Mouse (Mus musculus) c-Kit-positive CD71-positive TER-119-positive erythroid progenitor cells, embryonic 14.5 days (primary cell): ENCODE measurements around the gene Filip1l.

ENCODE experiments used
- DNase-seq: peaks from one replicate; pipeline ENCODE4 v3.0.0-alpha.2; 2013; ENCODE audit warnings: low spot score

Filip1l gene

DNA sequence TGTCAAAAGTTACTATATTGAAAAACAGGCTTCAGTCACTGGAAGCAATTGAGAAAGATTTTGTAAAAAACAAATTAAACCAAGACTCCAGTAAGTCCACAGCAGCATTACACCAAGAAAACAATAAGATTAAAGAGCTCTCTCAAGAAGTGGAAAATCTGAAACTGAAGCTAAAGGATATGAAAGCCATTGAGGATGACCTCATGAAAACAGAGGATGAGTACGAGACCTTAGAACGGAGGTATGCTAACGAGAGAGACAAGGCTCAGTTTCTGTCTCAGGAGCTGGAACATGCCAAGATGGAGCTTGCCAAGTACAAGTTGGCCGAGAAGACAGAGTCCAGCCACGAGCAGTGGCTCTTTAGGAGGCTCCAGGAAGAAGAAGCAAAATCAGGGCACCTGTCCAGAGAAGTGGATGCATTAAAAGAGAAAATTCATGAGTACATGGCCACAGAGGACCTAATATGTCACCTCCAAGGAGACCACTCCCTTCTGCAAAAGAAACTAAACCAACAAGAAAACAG, 218.0 kb downstream of the Filip1l start:
- no peak for DNase-seq

DNA sequence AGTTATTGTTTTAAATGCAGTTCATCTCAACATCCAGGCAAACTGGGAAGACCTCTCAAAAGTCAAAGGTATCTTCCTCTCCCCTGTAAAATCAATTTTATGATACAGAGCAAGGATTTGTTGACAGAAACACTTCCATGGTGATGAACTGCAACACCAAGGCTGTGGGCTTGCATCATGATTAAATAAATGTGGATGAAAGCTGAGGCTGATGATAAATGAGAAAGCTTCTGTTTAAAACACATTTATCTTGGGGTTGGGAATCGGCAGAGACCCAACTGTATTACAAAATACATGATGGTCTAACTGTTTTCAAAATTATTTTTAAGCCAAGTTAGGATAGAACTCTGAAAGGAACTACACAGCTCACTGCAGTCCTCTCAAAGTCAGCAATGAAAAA, 220.9 kb downstream of the Filip1l start:
- DNase-seq: no peak

DNA sequence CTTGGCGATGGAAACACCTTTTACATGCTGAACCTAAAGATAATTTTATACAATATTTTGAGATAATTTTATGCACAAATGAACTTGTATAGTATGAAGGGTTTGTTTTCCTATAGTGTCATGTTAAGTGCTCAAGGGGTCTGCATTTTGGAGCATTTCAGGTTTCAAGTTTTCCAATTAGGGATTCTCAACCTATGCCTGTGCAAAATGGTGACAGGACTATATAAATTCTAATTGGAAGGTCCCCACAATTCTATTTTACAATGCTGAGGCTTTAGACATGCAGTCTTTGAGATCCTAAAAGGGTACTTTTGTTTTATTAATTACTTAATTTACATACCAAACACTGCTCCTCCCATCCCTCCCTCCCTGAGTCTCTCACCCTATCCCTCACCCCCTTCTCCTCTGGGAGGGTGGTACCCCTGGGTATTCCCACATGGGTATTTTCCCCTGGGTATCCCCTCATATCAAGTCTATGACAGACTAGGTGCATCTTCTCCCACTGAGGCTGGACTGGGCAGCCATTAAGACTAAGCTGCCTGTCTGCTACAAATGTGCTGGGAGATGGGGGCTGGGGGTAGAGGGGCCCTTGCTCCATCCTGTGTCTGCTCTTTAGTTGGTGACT, 223.0 kb downstream of the Filip1l start:
- DNase-seq: no peak

DNA sequence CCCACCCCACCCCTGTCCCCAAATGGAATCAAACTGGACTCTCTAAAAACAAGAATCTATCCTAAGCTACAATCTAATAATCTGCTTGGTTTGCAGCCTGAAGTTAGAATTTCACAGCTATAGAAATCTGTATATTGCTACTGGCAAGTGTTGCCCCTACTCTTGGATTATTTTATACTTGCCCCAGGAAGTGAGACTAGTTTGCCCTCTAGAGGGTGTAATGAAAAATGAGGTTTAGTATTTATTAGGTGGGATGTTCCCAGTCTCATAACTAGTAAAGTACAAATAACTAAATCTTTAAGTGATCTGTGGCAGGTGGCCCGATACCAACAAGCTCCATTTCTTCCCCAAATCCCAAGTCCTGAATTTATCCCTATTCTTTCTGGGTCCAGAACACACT, 224.6 kb downstream of the Filip1l start:
- DNase-seq: no peak

DNA sequence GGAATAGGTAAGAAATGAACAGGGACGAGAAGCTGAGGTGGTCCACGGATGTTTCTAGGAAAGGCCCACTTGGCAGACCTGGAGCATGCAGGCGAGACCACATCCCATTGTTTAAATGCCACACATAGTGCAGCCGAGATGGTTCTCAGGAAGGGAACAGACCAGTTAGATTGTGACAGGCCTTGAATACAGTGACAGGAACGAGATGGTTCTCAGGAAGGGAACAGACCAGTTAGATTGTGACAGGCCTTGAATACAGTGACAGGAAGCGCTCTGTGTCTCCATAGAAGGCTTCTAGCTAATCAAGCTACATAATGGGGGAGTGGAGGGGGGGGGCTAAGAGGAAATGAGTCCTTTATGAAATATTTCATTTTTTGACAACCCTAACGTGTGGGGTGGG, 227.1 kb downstream of the Filip1l start:
- no peak for DNase-seq

DNA sequence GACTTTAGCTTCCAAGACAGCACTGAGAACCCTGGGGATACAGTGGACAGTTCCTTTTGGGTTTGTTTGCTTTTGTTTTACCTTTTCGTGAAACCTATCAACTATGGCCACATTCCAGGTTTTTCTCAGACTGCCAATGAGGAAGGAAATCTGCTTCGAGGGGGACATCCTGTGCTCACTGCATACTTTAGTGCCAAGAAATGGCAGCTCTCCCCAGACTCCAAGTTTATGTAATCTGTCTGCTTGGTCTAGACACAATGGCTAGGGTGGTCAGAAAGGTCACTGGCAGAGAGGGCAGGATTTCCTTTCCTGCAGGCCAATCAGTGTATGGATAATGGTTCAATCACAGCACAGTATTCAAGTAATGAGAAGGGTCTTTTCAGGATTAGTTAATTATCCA, 229.1 kb downstream of the Filip1l start:
- DNase-seq: no peak

DNA sequence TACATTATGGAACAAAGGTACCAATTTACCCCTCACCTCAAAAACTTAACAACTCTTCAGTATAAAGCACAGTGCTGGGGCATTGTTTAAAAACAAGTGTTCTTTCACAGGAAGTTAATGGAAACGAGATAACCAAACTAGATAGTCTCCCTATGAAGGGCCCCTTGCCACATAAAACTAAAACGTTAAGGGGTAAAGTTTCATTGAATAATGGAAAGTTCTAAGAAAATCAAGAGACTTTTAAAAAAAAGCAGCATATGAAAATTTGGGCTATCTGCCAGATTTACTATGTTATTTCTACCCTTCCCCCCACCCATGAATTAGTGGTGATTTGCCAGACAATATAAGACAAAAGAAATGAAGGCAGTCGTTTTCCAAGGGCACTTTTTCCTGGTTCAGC, 232.3 kb downstream of the Filip1l start:
- DNase-seq: no peak

DNA sequence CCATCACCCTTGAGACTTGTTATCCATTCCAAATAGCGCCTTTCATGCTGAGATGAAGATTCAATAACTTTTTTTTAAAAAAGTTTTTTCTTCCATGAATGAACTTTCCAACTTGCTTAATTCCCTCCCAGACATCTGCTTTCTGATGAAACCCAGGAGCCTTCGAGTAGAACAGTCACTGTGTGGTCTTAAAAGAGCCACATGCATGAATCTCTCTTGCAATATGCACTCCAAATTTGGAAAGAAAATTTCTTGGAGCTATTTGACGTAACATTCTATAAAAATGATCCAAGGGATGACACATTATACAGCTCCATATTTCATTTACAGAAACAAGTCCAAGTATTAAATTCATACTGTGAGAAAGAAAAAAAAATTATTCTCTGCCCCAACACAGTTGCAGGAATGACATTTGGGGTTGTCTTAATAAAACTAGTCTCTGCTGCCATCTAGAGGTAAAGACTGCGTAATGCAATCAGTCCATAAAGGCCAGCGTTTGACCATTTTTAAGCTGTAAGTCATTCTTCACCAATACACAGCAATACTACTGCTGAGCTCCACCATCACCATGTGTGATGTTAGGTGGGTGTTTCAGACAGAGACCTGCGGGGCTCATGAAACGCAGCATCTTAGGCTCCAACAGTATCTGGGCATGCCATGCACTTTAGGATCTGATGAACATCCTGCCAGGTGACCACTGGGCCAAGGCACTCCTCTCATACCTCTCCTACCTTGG, 240.7 kb downstream of the Filip1l start:
- peak; percentile 54 for DNase-seq

DNA sequence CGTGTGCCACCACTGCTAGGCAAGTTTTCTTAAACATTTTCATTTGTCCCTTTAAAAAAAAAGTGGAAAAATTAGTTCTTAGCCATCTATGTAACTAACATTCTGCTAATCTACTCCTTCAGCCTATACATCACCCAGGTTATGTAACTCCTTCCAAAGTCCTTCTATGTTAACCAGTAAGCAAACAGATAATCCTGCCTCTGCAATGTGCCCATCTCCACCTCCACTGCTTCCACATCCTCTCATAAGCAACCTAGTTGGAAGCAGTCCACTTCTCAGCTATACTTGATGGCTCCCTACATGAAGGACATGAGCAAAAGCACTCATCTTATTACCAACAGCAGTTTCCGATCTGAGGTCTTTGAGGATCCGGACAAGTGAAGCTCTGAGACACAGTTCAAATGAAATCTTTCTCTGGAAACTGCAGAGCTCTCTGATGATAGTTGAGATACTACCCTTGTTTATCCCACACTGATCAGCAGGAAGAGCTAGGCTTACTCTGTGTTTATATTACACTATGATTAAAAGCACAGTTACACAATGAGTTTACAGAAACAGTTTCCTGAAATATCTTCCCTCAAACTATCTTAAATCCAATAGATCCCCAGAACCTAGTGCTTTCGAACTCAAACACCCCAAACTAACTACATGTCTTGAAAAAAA, 244.5 kb downstream of the Filip1l start:
- DNase-seq: no peak

DNA sequence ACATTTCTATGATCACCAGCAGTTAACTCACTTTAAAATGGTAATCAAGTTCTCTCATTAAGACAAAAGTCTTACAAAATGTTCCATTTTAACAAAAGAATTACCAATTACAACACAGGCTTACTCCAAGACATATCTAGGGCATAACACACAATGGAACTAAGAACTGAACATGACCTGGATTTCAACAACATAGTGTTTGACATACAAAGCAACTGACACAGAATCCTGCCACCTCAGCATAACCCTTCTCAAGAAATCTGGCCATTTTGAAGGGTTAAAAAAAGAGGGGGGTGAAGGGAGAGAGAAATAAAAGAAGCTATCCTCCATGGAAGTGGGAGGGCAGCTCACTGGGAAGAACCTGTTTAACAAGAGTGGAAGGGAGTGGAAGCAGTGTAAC, 248.1 kb downstream of the Filip1l start:
- DNase-seq: no peak

DNA sequence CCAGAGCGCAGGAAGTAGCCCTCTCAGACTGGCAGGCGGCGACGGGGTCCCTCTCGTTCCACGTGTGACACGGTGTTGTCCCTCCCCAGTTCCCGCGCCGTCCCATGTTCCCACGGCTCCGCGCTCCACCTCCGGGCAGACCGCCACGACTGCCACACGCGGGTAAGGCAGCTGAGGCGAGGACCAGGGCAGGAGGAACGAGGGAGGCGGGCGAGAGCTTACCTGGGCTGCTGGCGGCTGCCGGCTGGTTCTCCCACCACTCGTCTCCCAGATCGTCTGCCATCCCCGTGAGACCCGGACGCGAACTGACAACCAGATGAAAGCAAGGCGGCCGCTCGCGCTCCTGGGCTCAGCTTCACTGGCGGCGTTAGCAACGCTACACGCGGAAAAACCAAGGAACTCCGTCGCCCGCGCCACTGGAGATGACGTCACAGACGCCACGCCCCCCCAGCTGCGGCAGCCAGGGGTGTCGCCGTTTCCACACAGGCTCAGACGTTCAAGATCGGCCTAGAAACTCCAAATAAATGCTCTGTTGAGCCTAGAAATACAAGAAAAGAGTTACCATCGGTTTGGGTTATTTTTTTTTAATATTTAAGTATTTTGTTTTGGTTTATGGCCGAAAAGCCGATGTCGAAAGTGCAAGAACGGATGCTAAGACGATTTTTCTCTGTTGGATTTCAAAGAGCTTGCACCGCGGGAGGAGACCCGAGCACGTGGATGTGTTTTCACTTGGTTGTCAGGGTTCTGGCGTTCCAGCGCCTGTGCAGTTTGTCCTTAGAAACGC, 253.7 kb downstream of the Filip1l start, which contains the start of gene Cmss1:
Cmss1 (minus strand) TSS at position 421 of the 784 bp plus-strand sequence.
- DNase-seq: peak; percentile 83

DNA sequence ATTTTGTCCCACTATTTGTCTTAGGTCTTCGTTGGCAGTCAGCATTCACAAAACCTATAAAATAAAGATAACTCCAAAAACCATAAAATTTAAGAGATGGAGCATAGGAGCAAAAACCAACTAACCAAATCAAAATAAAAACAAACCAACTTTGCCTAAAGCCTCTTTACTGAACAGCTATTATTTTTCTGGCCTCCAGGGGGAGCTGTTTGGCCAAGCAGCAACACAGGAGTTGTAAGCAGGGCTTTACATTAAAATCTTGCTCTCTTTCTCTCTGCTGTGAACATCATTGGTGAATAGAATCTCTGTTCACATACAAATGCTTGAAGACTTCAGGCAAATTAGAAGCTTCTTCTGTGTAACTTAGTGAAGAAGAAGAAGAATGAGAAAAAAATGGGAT, 258.9 kb downstream of the Filip1l start:
- DNase-seq: peak; percentile 35
